In the genomic region with DNA sequence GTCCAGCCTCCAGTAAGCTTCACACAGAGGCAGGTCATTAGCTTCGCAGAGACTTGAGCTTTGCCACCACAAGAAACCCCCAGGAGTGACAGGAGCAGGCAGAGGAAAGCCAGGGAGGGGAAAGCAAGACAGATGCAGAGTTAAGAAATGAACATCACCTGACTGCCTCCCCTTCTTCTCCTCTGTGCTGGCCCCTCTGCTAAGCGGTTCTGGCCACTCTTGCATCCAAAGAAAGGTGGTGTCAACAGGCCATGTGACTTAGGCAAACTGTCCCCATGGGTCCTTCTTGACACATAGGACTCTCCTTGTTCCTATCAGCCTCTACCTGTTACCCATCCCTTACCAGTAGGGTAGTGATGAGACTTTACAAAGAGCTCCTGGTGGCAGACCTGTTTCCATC, we compare ENCODE assay signal across 22 mouse cellular contexts. TPM values are rescaled to one million over a fixed set of nuclear protein-coding genes. Genes with fewer than 3 reads are reported as not detected.
A peak's percentile ranks its signal among the peaks of the same experiment; 100 is the strongest.
DNase-seq lines count a peak whose midpoint lies in the region; ATAC-seq and TF ChIP-seq lines count a peak whose summit lies in the region.
"Had no signal": no experiment of that assay in that cellular context is flagged by ENCODE, and none has a peak within 500 bp of the region (broad histone marks: within the 10 kb centered on the region; RNA-seq: fewer than 3 reads in every experiment).

No protein-coding gene starts in this region.

- H3K27me3 ChIP-seq in heart, embryonic 11.5 days (ENCODE audit: control insufficient read depth, insufficient read depth, low read length) = no peaks in the 10 kb centered on the region
- no peaks in the 10 kb centered on the region for H3K27me3 ChIP-seq in limb, embryonic 13.5 days
- no peaks in the 10 kb centered on the region for H3K27me3 ChIP-seq in limb, embryonic 10.5 days (ENCODE audit: low read depth, poor library complexity, severe bottlenecking)
- H3K27me3 ChIP-seq in midbrain, embryonic 12.5 days = no peaks in the 10 kb centered on the region
- H3K27me3 ChIP-seq in midbrain, postnatal 0 days (ENCODE audit: insufficient read depth, low read length) = no peaks in the 10 kb centered on the region
- H3K27me3 ChIP-seq: CH12.LX; forebrain, embryonic 12.5 days; forebrain, embryonic 15.5 days; Patski had no signal

- 78% methylated on average over 2 of the region's 2 CpGs for WGBS in heart, embryonic 11.5 days (ENCODE audit: insufficient replicate concordance)
- WGBS in limb, embryonic 13.5 days = 79% methylated on average over 2 of the region's 2 CpGs
- 72% methylated on average over 2 of the region's 2 CpGs for WGBS in limb, embryonic 10.5 days
- 83% methylated on average over 2 of the region's 2 CpGs for WGBS in midbrain, embryonic 12.5 days
- 92% methylated on average over 2 of the region's 2 CpGs for WGBS in midbrain, postnatal 0 days

- no peak for TF ChIP-seq CTCF in midbrain, postnatal 0 days (IDR thresholded peaks at IDR 0.05)

- peaks cover 10% of the 10 kb centered on the region; the same call in 1 of the 2 replicates for H3K36me3 ChIP-seq in heart, embryonic 11.5 days (ENCODE audit: control insufficient read depth, insufficient read depth, low read length)
- peaks cover 46% of the 10 kb centered on the region for H3K36me3 ChIP-seq in limb, embryonic 13.5 days
- H3K36me3 ChIP-seq in limb, embryonic 10.5 days = peaks cover 54% of the 10 kb centered on the region
- H3K36me3 ChIP-seq in midbrain, embryonic 12.5 days = peaks cover 36% of the 10 kb centered on the region
- peaks cover 25% of the 10 kb centered on the region for H3K36me3 ChIP-seq in midbrain, postnatal 0 days (ENCODE audit: insufficient read depth, low read length)

- H3K4me3 ChIP-seq in heart, embryonic 11.5 days (ENCODE audit: low read depth, low read length) = no peak overlapping the region
- no peak overlapping the region for H3K4me3 ChIP-seq in limb, embryonic 13.5 days
- no peak overlapping the region for H3K4me3 ChIP-seq in limb, embryonic 10.5 days
- H3K4me3 ChIP-seq in midbrain, embryonic 12.5 days = no peak overlapping the region
- H3K4me3 ChIP-seq in midbrain, postnatal 0 days (ENCODE audit: low read depth, low read length) = no peak overlapping the region
- H3K4me3 ChIP-seq: forebrain, embryonic 12.5 days; forebrain, embryonic 15.5 days; heart, adult 2 months; heart, embryonic 10.5 days had no signal

- no peak overlapping the region for H3K9ac ChIP-seq in heart, embryonic 11.5 days (ENCODE audit: low read depth, low read length)
- peak overlapping the region; percentile 45; the same call in 1 of the 2 replicates for H3K9ac ChIP-seq in limb, embryonic 13.5 days
- H3K9ac ChIP-seq in midbrain, embryonic 12.5 days (replicated peaks) = 0 out of 2 replicates have a peak overlapping the region, but pooled peaks have one; percentile 6
- no peak overlapping the region for H3K9ac ChIP-seq in midbrain, postnatal 0 days (replicated peaks; ENCODE audit: low read length, poor library complexity, severe bottlenecking)
- H3K9ac ChIP-seq: forebrain, embryonic 12.5 days; forebrain, embryonic 15.5 days; hindbrain, embryonic 14.5 days had no signal

- DNase-seq in heart, adult 11 months = peak; percentile 85
- DNase-seq in limb, embryonic 10.5 days (ENCODE audit: low spot score) = no peak
- DNase-seq in midbrain, postnatal 0 days (ENCODE audit: low spot score) = no peak
- DNase-seq: adrenal gland, postnatal 10 days; adrenal gland, postnatal 36 days; B cell, adult 2 months; cerebellum, adult 18-20 months; cerebellum, adult 9-10 months; cerebellum, postnatal 14 days; gastrocnemius, postnatal 25 days; heart, adult 2 months had no signal

- no peak for ATAC-seq in heart, embryonic 11.5 days (replicated peaks; ENCODE audit: insufficient number of reproducible peaks, low FRiP score, low TSS enrichment)
- ATAC-seq in limb, embryonic 13.5 days (ENCODE audit: low FRiP score, low read depth) = no peak
- no peak for ATAC-seq in midbrain, embryonic 12.5 days (ENCODE audit: low FRiP score, low read depth)
- no peak for ATAC-seq in midbrain, postnatal 0 days (ENCODE audit: low FRiP score)
- ATAC-seq: forebrain, embryonic 15.5 days; hindbrain, postnatal 0 days; Patski had no signal

- H3K27ac ChIP-seq in heart, embryonic 11.5 days (ENCODE audit: low read depth, low read length) = no peak overlapping the region
- no peak overlapping the region for H3K27ac ChIP-seq in limb, embryonic 13.5 days
- no peak overlapping the region for H3K27ac ChIP-seq in limb, embryonic 10.5 days
- H3K27ac ChIP-seq in midbrain, embryonic 12.5 days (replicated peaks) = no peak overlapping the region
- no peak overlapping the region for H3K27ac ChIP-seq in midbrain, postnatal 0 days (ENCODE audit: low read depth, low read length)
- H3K27ac ChIP-seq: forebrain, embryonic 12.5 days; forebrain, embryonic 15.5 days; heart, adult 2 months; heart, embryonic 10.5 days; hindbrain, embryonic 14.5 days; hindbrain, postnatal 0 days had no signal

- H3K4me1 ChIP-seq in heart, embryonic 11.5 days (ENCODE audit: control insufficient read depth, insufficient read depth, low read length) = peaks cover 22% of the 10 kb centered on the region
- H3K4me1 ChIP-seq in limb, embryonic 13.5 days = peaks cover 41% of the 10 kb centered on the region
- peaks cover 40% of the 10 kb centered on the region for H3K4me1 ChIP-seq in limb, embryonic 10.5 days
- H3K4me1 ChIP-seq in midbrain, embryonic 12.5 days = peaks cover 48% of the 10 kb centered on the region
- H3K4me1 ChIP-seq in midbrain, postnatal 0 days (ENCODE audit: insufficient read depth, low read length) = peaks cover 15% of the 10 kb centered on the region

- no peak overlapping the region for H3K4me2 ChIP-seq in heart, embryonic 11.5 days
- H3K4me2 ChIP-seq in limb, embryonic 13.5 days (replicated peaks) = no peak overlapping the region
- no peak overlapping the region for H3K4me2 ChIP-seq in midbrain, embryonic 12.5 days (replicated peaks)
- no peak overlapping the region for H3K4me2 ChIP-seq in midbrain, postnatal 0 days (ENCODE audit: low read depth, low read length, poor library complexity, severe bottlenecking)
- H3K4me2 ChIP-seq: forebrain, embryonic 12.5 days; forebrain, embryonic 15.5 days; hindbrain, embryonic 14.5 days had no signal

- no peaks in the 10 kb centered on the region for H3K9me3 ChIP-seq in heart, embryonic 11.5 days (replicated peaks; ENCODE audit: control insufficient read depth, low read length)
- H3K9me3 ChIP-seq in limb, embryonic 13.5 days = no peaks in the 10 kb centered on the region
- H3K9me3 ChIP-seq in limb, embryonic 10.5 days (replicated peaks) = no peaks in the 10 kb centered on the region
- no peaks in the 10 kb centered on the region for H3K9me3 ChIP-seq in midbrain, embryonic 12.5 days
- H3K9me3 ChIP-seq in midbrain, postnatal 0 days (ENCODE audit: low read length) = no peaks in the 10 kb centered on the region
- H3K9me3 ChIP-seq: forebrain, embryonic 12.5 days; forebrain, embryonic 15.5 days; G1E; heart, embryonic 10.5 days had no signal

RNA-seq across cellular contexts. Expression of gene Surf6, which starts 3.3 kb away (rescaled TPM):
- polyA plus RNA-seq in heart, embryonic 11.5 days (2014; fragmentation: Nextera tagmentation; extraction: Ambion mirVana) = 8.7 and 8.9 TPM in 2 replicates
- polyA plus RNA-seq in limb, embryonic 13.5 days (2015; fragmentation: Nextera tagmentation; extraction: Ambion mirVana) = 30.7 and 31.5 TPM in 2 replicates
- 42.1 and 43.0 TPM in 2 replicates for polyA plus RNA-seq in limb, embryonic 10.5 days (2016; fragmentation: Nextera tagmentation; extraction: Ambion mirVana)
- polyA plus RNA-seq in midbrain, embryonic 12.5 days (2016; fragmentation: Nextera tagmentation; extraction: Ambion mirVana) = 29.9 and 32.1 TPM in 2 replicates
- 17.2 and 23.8 TPM in 2 replicates for total RNA-seq in midbrain, postnatal 0 days (2014; rRNA removed)
- polyA plus RNA-seq in midbrain, postnatal 0 days (2015; fragmentation: Nextera tagmentation; extraction: Ambion mirVana) = 24.7 and 27.8 TPM in 2 replicates

RNA-seq across cellular contexts. Expression of gene Med22, which starts 4.5 kb away (rescaled TPM):
- polyA plus RNA-seq in heart, embryonic 11.5 days (2014; fragmentation: Nextera tagmentation; extraction: Ambion mirVana) = 29.1 and 31.2 TPM in 2 replicates
- 58.7 and 59.1 TPM in 2 replicates for polyA plus RNA-seq in limb, embryonic 13.5 days (2015; fragmentation: Nextera tagmentation; extraction: Ambion mirVana)
- 79.3 and 82.8 TPM in 2 replicates for polyA plus RNA-seq in limb, embryonic 10.5 days (2016; fragmentation: Nextera tagmentation; extraction: Ambion mirVana)
- polyA plus RNA-seq in midbrain, embryonic 12.5 days (2016; fragmentation: Nextera tagmentation; extraction: Ambion mirVana) = 125 and 129 TPM in 2 replicates
- 106 and 119 TPM in 2 replicates for total RNA-seq in midbrain, postnatal 0 days (2014; rRNA removed)
- polyA plus RNA-seq in midbrain, postnatal 0 days (2015; fragmentation: Nextera tagmentation; extraction: Ambion mirVana) = 139 and 144 TPM in 2 replicates

RNA-seq across cellular contexts. Expression of gene Rpl7a, which starts 4.6 kb away (rescaled TPM):
- polyA plus RNA-seq in heart, embryonic 11.5 days (2014; fragmentation: Nextera tagmentation; extraction: Ambion mirVana) = 428 and 468 TPM in 2 replicates
- polyA plus RNA-seq in limb, embryonic 13.5 days (2015; fragmentation: Nextera tagmentation; extraction: Ambion mirVana) = 647 and 667 TPM in 2 replicates
- 702 and 807 TPM in 2 replicates for polyA plus RNA-seq in limb, embryonic 10.5 days (2016; fragmentation: Nextera tagmentation; extraction: Ambion mirVana)
- 488 and 496 TPM in 2 replicates for polyA plus RNA-seq in midbrain, embryonic 12.5 days (2016; fragmentation: Nextera tagmentation; extraction: Ambion mirVana)
- total RNA-seq in midbrain, postnatal 0 days (2014; rRNA removed) = 910 and 1,034 TPM in 2 replicates
- polyA plus RNA-seq in midbrain, postnatal 0 days (2015; fragmentation: Nextera tagmentation; extraction: Ambion mirVana) = 411 and 433 TPM in 2 replicates

RNA-seq across cellular contexts. Expression of gene Surf2, which starts 10.2 kb away (rescaled TPM):
- polyA plus RNA-seq in heart, embryonic 11.5 days (2014; fragmentation: Nextera tagmentation; extraction: Ambion mirVana) = 32.0 and 32.1 TPM in 2 replicates
- 42.0 and 48.8 TPM in 2 replicates for polyA plus RNA-seq in limb, embryonic 13.5 days (2015; fragmentation: Nextera tagmentation; extraction: Ambion mirVana)
- polyA plus RNA-seq in limb, embryonic 10.5 days (2016; fragmentation: Nextera tagmentation; extraction: Ambion mirVana) = 50.6 and 60.5 TPM in 2 replicates
- 48.2 and 56.7 TPM in 2 replicates for polyA plus RNA-seq in midbrain, embryonic 12.5 days (2016; fragmentation: Nextera tagmentation; extraction: Ambion mirVana)
- 27.5 and 30.0 TPM in 2 replicates for total RNA-seq in midbrain, postnatal 0 days (2014; rRNA removed)
- polyA plus RNA-seq in midbrain, postnatal 0 days (2015; fragmentation: Nextera tagmentation; extraction: Ambion mirVana) = 55.2 and 55.5 TPM in 2 replicates

RNA-seq across cellular contexts. Expression of gene Surf1, which starts 10.4 kb away (rescaled TPM):
- polyA plus RNA-seq in heart, embryonic 11.5 days (2014; fragmentation: Nextera tagmentation; extraction: Ambion mirVana) = 40.3 and 43.2 TPM in 2 replicates
- polyA plus RNA-seq in limb, embryonic 13.5 days (2015; fragmentation: Nextera tagmentation; extraction: Ambion mirVana) = 58.1 and 58.7 TPM in 2 replicates
- polyA plus RNA-seq in limb, embryonic 10.5 days (2016; fragmentation: Nextera tagmentation; extraction: Ambion mirVana) = 44.0 and 50.3 TPM in 2 replicates
- polyA plus RNA-seq in midbrain, embryonic 12.5 days (2016; fragmentation: Nextera tagmentation; extraction: Ambion mirVana) = 53.4 and 57.9 TPM in 2 replicates
- total RNA-seq in midbrain, postnatal 0 days (2014; rRNA removed) = 59.7 and 78.8 TPM in 2 replicates
- 112 and 122 TPM in 2 replicates for polyA plus RNA-seq in midbrain, postnatal 0 days (2015; fragmentation: Nextera tagmentation; extraction: Ambion mirVana)

Comparison
In these comparisons a context has a peak if more than half of its experiments do, and no peak if none do; other contexts are left out.
1. H3K9ac ChIP-seq: peak in limb, embryonic 13.5 days (single experiment) and midbrain, embryonic 12.5 days (single experiment); none in heart, embryonic 11.5 days (single experiment) and midbrain, postnatal 0 days (single experiment).